Mouse (Mus musculus): ENCODE results near the gene Mras. TPM values are rescaled to one million over a fixed set of nuclear protein-coding genes. Genes with fewer than 3 reads are reported as not detected.

Mras gene
- polyA plus RNA-seq, 1 experiment from 2014 or later = 14.2 TPM

DNA sequence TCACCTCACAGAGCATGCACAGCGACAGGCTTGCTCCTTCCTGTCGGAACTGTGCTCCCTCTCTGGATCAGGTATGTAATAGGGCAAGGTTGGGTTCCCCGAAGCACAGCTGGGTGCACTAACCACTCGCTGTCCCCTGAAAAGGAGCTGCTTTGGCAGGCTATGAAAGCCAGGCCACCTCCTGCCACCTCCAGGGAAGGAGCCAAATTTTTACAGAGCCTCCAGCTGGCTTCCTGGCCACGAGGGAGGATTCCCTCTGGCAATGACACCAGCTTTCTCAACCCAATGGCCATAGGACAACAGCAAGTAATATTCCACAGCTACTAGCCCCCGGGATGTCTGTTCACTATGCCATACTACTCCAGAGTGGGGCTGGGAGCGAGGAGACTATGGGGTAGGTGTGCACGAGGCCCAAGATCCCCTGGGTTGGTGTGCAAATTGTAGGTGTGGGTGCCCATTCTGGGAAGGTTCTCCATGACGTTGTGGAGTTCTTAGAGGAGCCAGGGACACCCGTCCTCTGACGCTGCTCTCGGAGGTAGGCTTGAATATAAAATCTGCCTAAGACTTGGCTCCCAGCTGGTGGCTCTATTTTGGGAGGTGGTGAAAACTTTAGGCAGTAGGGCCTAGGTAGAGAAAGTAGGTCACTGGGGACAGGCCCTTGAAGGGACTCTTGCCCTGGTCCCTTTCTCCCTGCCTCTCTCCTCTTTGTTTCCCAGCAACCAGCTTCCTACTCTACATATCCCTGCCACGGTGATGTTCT is 39.9 kb downstream of the Mras start:
- no peak for DNase-seq (ENCODE audit: low spot score)

DNA sequence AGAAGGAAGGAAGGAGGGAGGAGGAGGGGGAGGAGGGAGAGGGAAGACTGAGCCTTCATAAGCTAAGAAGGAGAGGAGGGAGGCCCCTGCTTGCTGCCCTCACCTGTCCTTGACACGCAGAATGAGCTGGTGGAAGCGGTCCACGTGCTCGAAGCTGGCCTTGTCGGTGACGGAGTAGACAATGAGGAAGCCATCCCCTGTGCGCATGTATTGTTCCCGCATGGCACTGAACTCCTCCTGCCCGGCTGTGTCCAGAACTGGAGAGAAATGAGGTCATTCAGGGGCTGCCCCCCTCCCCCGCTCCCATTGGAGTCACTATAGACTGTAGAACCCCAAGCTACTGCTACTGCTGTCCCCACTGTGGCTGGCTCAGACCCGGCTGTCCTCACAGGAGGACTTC is 42.8 kb downstream of the Mras start:
- WGBS = 89% methylated on average over 11 of the region's 11 CpGs
- ATAC-seq (replicated peaks; ENCODE audit: insufficient number of reproducible peaks, low FRiP score, low TSS enrichment, low read depth) = 0 out of 2 replicates have a peak, but pooled peaks have one; percentile 40

More for the DNA sequence above, 39.9 kb downstream of the Mras start:
- H3K27ac ChIP-seq (replicated peaks; ENCODE audit: low read depth, low read length) = no peak overlapping the region
- WGBS = 83% methylated on average over 13 of the region's 13 CpGs
- no peaks in the 10 kb centered on the region for H3K36me3 ChIP-seq (replicated peaks; ENCODE audit: control insufficient read depth, insufficient read depth, low read depth, low read length)
- ATAC-seq (replicated peaks; ENCODE audit: insufficient number of reproducible peaks, low FRiP score, low TSS enrichment, low read depth) = no peak
- no peak overlapping the region for H3K4me3 ChIP-seq (ENCODE audit: low read depth, low read length)
- no peaks in the 10 kb centered on the region for H3K9me3 ChIP-seq (replicated peaks; ENCODE audit: control insufficient read depth, low read length)
- H3K27me3 ChIP-seq (ENCODE audit: control insufficient read depth, insufficient read depth, low read length) = no peaks in the 10 kb centered on the region
- no peaks in the 10 kb centered on the region for H3K4me1 ChIP-seq (ENCODE audit: control insufficient read depth, insufficient read depth, low read length)
- H3K9ac ChIP-seq (replicated peaks; ENCODE audit: low read length) = no peak overlapping the region
- H3K4me2 ChIP-seq (ENCODE audit: low read depth, low read length) = no peak overlapping the region

DNA sequence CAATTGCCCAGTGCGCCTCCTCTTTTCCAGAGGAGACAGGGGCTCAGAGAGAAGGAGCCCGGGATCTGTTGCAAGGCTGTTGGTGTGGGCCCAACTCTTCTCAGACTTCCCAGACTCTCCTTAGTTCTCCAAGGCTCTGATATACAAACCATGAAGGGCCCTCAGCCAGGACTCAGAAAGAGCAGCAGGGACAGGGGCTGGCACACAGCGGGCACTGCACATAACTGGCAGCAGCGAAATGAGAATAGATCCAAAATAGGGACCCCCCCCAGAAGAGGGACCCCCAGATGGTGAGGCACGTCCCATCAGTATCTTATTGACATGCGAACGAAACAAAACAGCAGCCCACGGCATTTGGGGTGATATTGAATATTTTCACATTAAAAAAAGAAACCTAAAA is 44.0 kb downstream of the Mras start:
- H3K4me2 ChIP-seq (ENCODE audit: low read depth, low read length) = no peak overlapping the region
- H3K27ac ChIP-seq (replicated peaks; ENCODE audit: low read depth, low read length) = no peak overlapping the region
- no peaks in the 10 kb centered on the region for H3K9me3 ChIP-seq (replicated peaks; ENCODE audit: control insufficient read depth, low read length)
- H3K4me3 ChIP-seq (ENCODE audit: low read depth, low read length) = no peak overlapping the region
- H3K36me3 ChIP-seq (replicated peaks; ENCODE audit: control insufficient read depth, insufficient read depth, low read depth, low read length) = no peaks in the 10 kb centered on the region
- ATAC-seq (replicated peaks; ENCODE audit: insufficient number of reproducible peaks, low FRiP score, low TSS enrichment, low read depth) (no peak), DNase-seq (ENCODE audit: low spot score) (no peak)
- WGBS = 89% methylated on average over 8 of the region's 8 CpGs
- H3K4me1 ChIP-seq (ENCODE audit: control insufficient read depth, insufficient read depth, low read length) = no peaks in the 10 kb centered on the region
- no peak overlapping the region for H3K9ac ChIP-seq (replicated peaks; ENCODE audit: low read length)
- no peaks in the 10 kb centered on the region for H3K27me3 ChIP-seq (ENCODE audit: control insufficient read depth, insufficient read depth, low read length)

More for the DNA sequence above, 42.8 kb downstream of the Mras start:
- H3K27me3 ChIP-seq (ENCODE audit: control insufficient read depth, insufficient read depth, low read length) = no peaks in the 10 kb centered on the region
- no peak for DNase-seq (ENCODE audit: low spot score)
- H3K4me2 ChIP-seq (ENCODE audit: low read depth, low read length) = no peak overlapping the region
- H3K9me3 ChIP-seq (replicated peaks; ENCODE audit: control insufficient read depth, low read length) = no peaks in the 10 kb centered on the region
- no peak overlapping the region for H3K4me3 ChIP-seq (ENCODE audit: low read depth, low read length)
- H3K36me3 ChIP-seq (replicated peaks; ENCODE audit: control insufficient read depth, insufficient read depth, low read depth, low read length) = no peaks in the 10 kb centered on the region
- H3K27ac ChIP-seq (replicated peaks; ENCODE audit: low read depth, low read length) = no peak overlapping the region
- H3K9ac ChIP-seq (replicated peaks; ENCODE audit: low read length) = no peak overlapping the region
- no peaks in the 10 kb centered on the region for H3K4me1 ChIP-seq (ENCODE audit: control insufficient read depth, insufficient read depth, low read length)

DNA sequence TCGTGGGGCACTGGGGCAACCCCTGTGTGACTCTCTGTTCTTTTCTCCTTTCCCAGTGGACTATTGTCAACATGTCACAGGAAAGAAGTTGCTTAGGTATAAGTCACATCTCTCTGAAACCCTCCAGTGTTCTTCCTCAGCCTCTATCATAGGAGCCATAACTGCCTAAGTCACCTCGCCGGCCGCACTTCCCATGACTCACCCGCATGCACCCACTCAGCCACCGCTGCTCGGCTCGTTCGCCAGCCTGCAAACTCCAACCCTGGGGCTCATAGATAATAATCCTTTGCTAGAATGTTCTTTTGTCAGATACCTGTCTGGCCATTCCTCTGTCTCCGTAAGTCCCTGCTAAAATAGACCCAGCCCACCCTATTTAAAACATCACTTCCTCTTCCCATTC is 45.6 kb downstream of the Mras start:
- Histone ChIP-seq H3K36me3 (replicated peaks; ENCODE audit: control insufficient read depth, insufficient read depth, low read depth, low read length) (no peaks in the 10 kb centered on the region), H3K4me1 (ENCODE audit: control insufficient read depth, insufficient read depth, low read length) (no peaks in the 10 kb centered on the region), H3K4me2 (ENCODE audit: low read depth, low read length) (no peak overlapping the region), H3K4me3 (ENCODE audit: low read depth, low read length) (no peak overlapping the region), H3K27me3 (ENCODE audit: control insufficient read depth, insufficient read depth, low read length) (no peaks in the 10 kb centered on the region), H3K9ac (replicated peaks; ENCODE audit: low read length) (no peak overlapping the region), H3K27ac (replicated peaks; ENCODE audit: low read depth, low read length) (no peak overlapping the region), H3K9me3 (replicated peaks; ENCODE audit: control insufficient read depth, low read length) (no peaks in the 10 kb centered on the region)
- ATAC-seq (replicated peaks; ENCODE audit: insufficient number of reproducible peaks, low FRiP score, low TSS enrichment, low read depth) = no peak
- WGBS = 92% methylated on average over 10 of the region's 10 CpGs
- DNase-seq (ENCODE audit: low spot score) = no peak

DNA sequence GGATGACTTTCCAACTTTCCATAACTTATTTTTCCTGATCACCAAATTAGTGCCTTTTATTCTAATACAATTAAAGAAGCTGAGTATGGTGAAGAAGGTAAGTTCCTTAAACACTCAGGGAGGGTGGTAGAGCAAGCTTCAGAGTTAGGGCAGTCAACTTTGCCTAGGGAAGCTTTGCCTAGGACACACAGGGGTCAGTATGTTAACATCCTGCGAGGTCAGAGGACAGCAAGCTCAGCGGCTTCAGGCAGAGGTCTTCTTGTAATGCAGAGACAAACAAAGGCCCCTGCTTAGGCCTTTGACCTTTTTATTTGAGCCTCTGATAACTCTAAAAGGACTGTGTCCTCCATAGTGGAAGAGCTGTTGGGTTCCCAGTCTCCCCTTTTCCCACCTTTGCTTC is 46.5 kb downstream of the Mras start:
- Histone ChIP-seq H3K9me3 (replicated peaks; ENCODE audit: control insufficient read depth, low read length) (no peaks in the 10 kb centered on the region), H3K36me3 (replicated peaks; ENCODE audit: control insufficient read depth, insufficient read depth, low read depth, low read length) (no peaks in the 10 kb centered on the region), H3K4me1 (ENCODE audit: control insufficient read depth, insufficient read depth, low read length) (no peaks in the 10 kb centered on the region), H3K4me3 (ENCODE audit: low read depth, low read length) (no peak overlapping the region), H3K4me2 (ENCODE audit: low read depth, low read length) (no peak overlapping the region), H3K9ac (replicated peaks; ENCODE audit: low read length) (no peak overlapping the region), H3K27me3 (ENCODE audit: control insufficient read depth, insufficient read depth, low read length) (no peaks in the 10 kb centered on the region), H3K27ac (replicated peaks; ENCODE audit: low read depth, low read length) (no peak overlapping the region)
- DNase-seq (ENCODE audit: low spot score) (no peak), ATAC-seq (replicated peaks; ENCODE audit: insufficient number of reproducible peaks, low FRiP score, low TSS enrichment, low read depth) (no peak)
- 38% methylated on average over 2 of the region's 2 CpGs for WGBS

DNA sequence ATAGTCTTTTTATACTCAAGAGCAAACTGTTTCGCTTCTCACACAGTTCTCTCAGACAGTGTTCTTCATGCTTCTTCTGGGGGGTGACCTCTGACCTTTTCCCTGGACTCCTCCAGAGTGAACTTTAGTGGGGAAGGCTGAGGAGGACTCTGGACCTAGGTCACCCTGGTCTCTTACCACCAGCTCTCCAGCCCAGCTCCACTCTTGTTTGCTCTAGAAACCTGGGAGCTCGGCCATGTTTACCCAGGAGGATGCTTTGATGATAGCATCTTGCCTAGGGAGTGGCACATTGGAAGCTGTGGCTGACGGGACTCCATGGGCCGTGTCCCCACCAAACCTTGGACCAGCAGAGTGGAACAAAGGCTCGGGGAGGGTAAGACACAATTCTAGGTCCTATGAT is 47.0 kb downstream of the Mras start:
- DNase-seq (ENCODE audit: low spot score) = no peak
- H3K27ac ChIP-seq (replicated peaks; ENCODE audit: low read depth, low read length) = no peak overlapping the region
- H3K4me2 ChIP-seq (ENCODE audit: low read depth, low read length) = no peak overlapping the region
- H3K9me3 ChIP-seq (replicated peaks; ENCODE audit: control insufficient read depth, low read length) = no peaks in the 10 kb centered on the region
- H3K4me1 ChIP-seq (ENCODE audit: control insufficient read depth, insufficient read depth, low read length) = no peaks in the 10 kb centered on the region
- H3K27me3 ChIP-seq (ENCODE audit: control insufficient read depth, insufficient read depth, low read length) = no peaks in the 10 kb centered on the region
- 84% methylated on average over 5 of the region's 5 CpGs for WGBS
- no peaks in the 10 kb centered on the region for H3K36me3 ChIP-seq (replicated peaks; ENCODE audit: control insufficient read depth, insufficient read depth, low read depth, low read length)
- H3K9ac ChIP-seq (replicated peaks; ENCODE audit: low read length) = no peak overlapping the region
- no peak for ATAC-seq (replicated peaks; ENCODE audit: insufficient number of reproducible peaks, low FRiP score, low TSS enrichment, low read depth)
- H3K4me3 ChIP-seq (ENCODE audit: low read depth, low read length) = no peak overlapping the region

DNA sequence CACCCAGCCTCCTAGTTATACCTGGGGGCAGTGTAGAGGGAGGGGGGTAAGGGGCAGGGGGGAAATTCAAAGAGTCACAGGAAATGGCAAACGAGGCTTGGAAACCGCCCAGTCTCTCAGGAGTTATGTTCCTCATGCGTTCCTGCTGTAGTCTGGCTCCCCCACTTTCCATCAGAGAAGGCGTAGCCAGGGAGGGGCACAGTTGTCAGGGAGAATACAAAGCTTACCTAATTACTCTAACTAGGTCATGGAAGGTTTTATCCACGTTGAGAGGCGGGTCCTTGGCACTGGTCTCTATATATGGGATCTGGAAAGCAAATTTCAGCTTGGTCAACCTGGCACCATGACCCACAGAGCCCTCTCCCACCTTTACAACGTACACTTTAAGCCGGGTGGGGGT is 47.7 kb downstream of the Mras start:
- 74% methylated on average over 8 of the region's 8 CpGs for WGBS
- Histone ChIP-seq H3K9me3 (replicated peaks; ENCODE audit: control insufficient read depth, low read length) (no peaks in the 10 kb centered on the region), H3K4me1 (ENCODE audit: control insufficient read depth, insufficient read depth, low read length) (no peaks in the 10 kb centered on the region), H3K27me3 (ENCODE audit: control insufficient read depth, insufficient read depth, low read length) (no peaks in the 10 kb centered on the region), H3K36me3 (replicated peaks; ENCODE audit: control insufficient read depth, insufficient read depth, low read depth, low read length) (no peaks in the 10 kb centered on the region), H3K27ac (replicated peaks; ENCODE audit: low read depth, low read length) (no peak overlapping the region), H3K9ac (replicated peaks; ENCODE audit: low read length) (no peak overlapping the region), H3K4me3 (ENCODE audit: low read depth, low read length) (no peak overlapping the region), H3K4me2 (ENCODE audit: low read depth, low read length) (no peak overlapping the region)
- DNase-seq (ENCODE audit: low spot score) = no peak
- ATAC-seq (replicated peaks; ENCODE audit: insufficient number of reproducible peaks, low FRiP score, low TSS enrichment, low read depth) = no peak

DNA sequence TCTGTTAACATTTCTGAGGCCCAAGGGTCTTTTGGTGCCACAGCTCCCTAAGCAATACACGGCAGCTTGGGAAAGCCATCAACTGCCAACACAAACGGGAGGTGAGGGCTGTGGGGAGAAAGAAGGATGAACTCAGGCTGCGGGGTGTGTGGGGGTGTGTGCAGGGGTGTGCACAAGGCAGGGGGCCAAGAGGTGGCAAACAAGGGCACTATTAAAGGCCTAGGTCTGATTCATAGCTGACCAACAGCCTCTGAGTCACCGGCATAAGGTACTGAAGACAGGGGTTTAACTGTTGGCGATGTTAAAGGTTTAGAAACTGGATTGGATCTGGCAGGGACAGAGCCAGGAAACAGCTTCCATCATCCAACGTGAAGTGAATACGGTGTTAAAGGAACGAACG is 48.3 kb downstream of the Mras start:
- ATAC-seq (replicated peaks; ENCODE audit: insufficient number of reproducible peaks, low FRiP score, low TSS enrichment, low read depth) (no peak), DNase-seq (ENCODE audit: low spot score) (no peak)
- Histone ChIP-seq H3K4me3 (ENCODE audit: low read depth, low read length) (no peak overlapping the region), H3K36me3 (replicated peaks; ENCODE audit: control insufficient read depth, insufficient read depth, low read depth, low read length) (no peaks in the 10 kb centered on the region), H3K9ac (replicated peaks; ENCODE audit: low read length) (no peak overlapping the region), H3K27me3 (ENCODE audit: control insufficient read depth, insufficient read depth, low read length) (no peaks in the 10 kb centered on the region), H3K4me2 (ENCODE audit: low read depth, low read length) (no peak overlapping the region), H3K4me1 (ENCODE audit: control insufficient read depth, insufficient read depth, low read length) (no peaks in the 10 kb centered on the region), H3K27ac (replicated peaks; ENCODE audit: low read depth, low read length) (no peak overlapping the region), H3K9me3 (replicated peaks; ENCODE audit: control insufficient read depth, low read length) (no peaks in the 10 kb centered on the region)
- WGBS = 85% methylated on average over 9 of the region's 9 CpGs

Measured in embryonic facial prominence, embryonic 11.5 days (tissue).